Mouse (Mus musculus) forebrain, embryonic 13.5 days (tissue): Measurements from ENCODE around the gene Chd4. TPM values are rescaled to one million over a fixed set of nuclear protein-coding genes. Genes with fewer than 3 reads are reported as not detected.
A peak's percentile ranks its signal among the peaks of the same experiment; 100 is the strongest.

Experiments
- ATAC-seq: fragments of 200-750 bp; cut with Nextera tagmentation; 2 replicates; pipeline ENCODE4 v1.8.0; 2017
- H3K27ac ChIP-seq: fragments of 300-500 bp; sonication (generic); 2 replicates; pipeline ENCODE4 v1.5.1; 2015; ENCODE audit warnings: inconsistent platforms, mild to moderate bottlenecking, moderate library complexity
- H3K27me3 ChIP-seq: fragments of 300-500 bp; sonication (generic); 2 replicates; pipeline ENCODE4 v1.6.1; 2015; ENCODE audit warnings: mild to moderate bottlenecking, inconsistent platforms
- H3K36me3 ChIP-seq: fragments of 300-500 bp; sonication (generic); 2 replicates; pipeline ENCODE4 v1.6.1; 2015; ENCODE audit warnings: mild to moderate bottlenecking, inconsistent platforms; ENCODE audit not compliant: poor library complexity, severe bottlenecking
- H3K4me1 ChIP-seq: fragments of 300-500 bp; sonication (generic); 2 replicates; pipeline ENCODE4 v1.6.1; 2015; ENCODE audit warnings: inconsistent platforms
- H3K4me2 ChIP-seq: fragments of 300-500 bp; sonication (generic); 2 replicates; pipeline ENCODE4 v1.6.1; 2015; ENCODE audit warnings: inconsistent platforms, mild to moderate bottlenecking, moderate library complexity
- H3K4me3 ChIP-seq: fragments of 300-500 bp; sonication (generic); 2 replicates; pipeline ENCODE4 v1.5.1; 2015; ENCODE audit warnings: mild to moderate bottlenecking, inconsistent platforms
- H3K9ac ChIP-seq: fragments of 300-500 bp; sonication (generic); 2 replicates; pipeline ENCODE4 v1.6.1; 2015; ENCODE audit warnings: mild to moderate bottlenecking, inconsistent platforms
- H3K9me3 ChIP-seq: fragments of 300-500 bp; sonication (generic); replicated peaks from 2 replicates; pipeline ENCODE4 v1.6.1; 2016; ENCODE audit warnings: inconsistent platforms
- WGBS: fragments of 180-500 bp; shearing (Covaris S2); methylation state at CpG from one replicate; pipeline ENCODE4 v1.1.7; 2015; 5-methylcytosine and 5-hydroxymethylcytosine counted together
- polyA plus RNA-seq: library from polyadenylated mRNA; unstranded; fragments of >200 nt; fragmentation: Nextera tagmentation; extraction: Ambion mirVana; gene quantifications from 2 replicates; pipeline ENCODE4 v1.2.1, GENCODE M21; 2015

The Chd4 gene
- polyA plus RNA-seq, 1 experiment from 2014 or later: 114 TPM

DNA sequence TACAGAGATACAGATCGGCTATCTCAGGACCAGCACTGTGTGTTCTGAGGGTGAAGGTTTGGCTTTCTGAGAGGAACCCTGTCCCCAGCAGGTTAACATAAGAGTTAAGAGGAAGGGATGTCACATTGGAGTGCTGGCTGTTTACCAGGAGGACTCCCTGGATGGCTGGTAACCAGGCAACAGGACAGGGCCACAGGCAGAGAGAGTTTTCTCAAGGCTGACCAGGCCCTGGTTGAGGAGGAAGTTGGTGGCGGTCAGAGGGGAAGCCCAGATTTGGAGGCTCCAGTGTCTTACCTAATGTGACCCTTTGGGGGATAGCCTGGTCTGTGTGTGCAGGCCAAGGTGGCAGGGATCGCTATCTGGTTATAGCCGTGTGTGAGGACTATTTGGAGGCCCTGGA is 51.0 kb downstream of the Chd4 start:
- no peaks in the 10 kb centered on the region for H3K9me3 ChIP-seq
- H3K36me3 ChIP-seq: peaks cover 54% of the 10 kb centered on the region
- no peaks in the 10 kb centered on the region for H3K27me3 ChIP-seq
- peak overlapping the region; percentile 47 for H3K9ac ChIP-seq
- no peak overlapping the region for H3K27ac ChIP-seq
- WGBS: 80% methylated on average over 4 of the region's 4 CpGs
- H3K4me3 ChIP-seq: 0 out of 2 replicates have a peak overlapping the region, but pooled peaks have one; percentile 82
- H3K4me2 ChIP-seq: peak overlapping the region; percentile 95
- peaks cover 46% of the 10 kb centered on the region for H3K4me1 ChIP-seq
- no peak for ATAC-seq

DNA sequence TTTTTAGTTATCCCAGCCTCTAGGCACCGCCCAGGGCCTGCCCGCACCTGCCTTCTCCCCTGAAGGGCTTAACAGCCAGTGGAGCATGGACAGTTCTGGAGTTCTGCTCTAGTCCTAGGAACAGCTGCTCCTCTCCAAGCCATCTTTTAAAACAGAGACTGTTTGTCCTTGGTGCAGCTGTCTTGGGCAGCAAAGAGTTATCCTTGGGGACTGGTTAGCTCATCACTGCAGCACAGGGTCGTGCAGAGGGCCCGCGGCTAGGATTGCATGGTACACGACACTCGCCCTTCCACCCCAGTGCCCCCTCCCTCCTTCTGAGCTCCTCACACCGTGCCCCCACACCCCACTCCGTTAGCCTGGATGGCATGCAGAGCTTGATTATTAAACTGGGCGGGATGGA is 51.5 kb downstream of the Chd4 start:
- Histone ChIP-seq H3K27me3 (no peaks in the 10 kb centered on the region), H3K9ac (peak overlapping the region; percentile 47), H3K4me1 (peaks cover 46% of the 10 kb centered on the region), H3K9me3 (no peaks in the 10 kb centered on the region), H3K27ac (no peak overlapping the region), H3K4me3 (no peak overlapping the region; the same call in 1 of the 2 replicates), H3K4me2 (peak overlapping the region; percentile 95; the same call in 1 of the 2 replicates), H3K36me3 (peaks cover 53% of the 10 kb centered on the region)
- 80% methylated on average over 10 of the region's 10 CpGs for WGBS
- ATAC-seq: no peak

DNA sequence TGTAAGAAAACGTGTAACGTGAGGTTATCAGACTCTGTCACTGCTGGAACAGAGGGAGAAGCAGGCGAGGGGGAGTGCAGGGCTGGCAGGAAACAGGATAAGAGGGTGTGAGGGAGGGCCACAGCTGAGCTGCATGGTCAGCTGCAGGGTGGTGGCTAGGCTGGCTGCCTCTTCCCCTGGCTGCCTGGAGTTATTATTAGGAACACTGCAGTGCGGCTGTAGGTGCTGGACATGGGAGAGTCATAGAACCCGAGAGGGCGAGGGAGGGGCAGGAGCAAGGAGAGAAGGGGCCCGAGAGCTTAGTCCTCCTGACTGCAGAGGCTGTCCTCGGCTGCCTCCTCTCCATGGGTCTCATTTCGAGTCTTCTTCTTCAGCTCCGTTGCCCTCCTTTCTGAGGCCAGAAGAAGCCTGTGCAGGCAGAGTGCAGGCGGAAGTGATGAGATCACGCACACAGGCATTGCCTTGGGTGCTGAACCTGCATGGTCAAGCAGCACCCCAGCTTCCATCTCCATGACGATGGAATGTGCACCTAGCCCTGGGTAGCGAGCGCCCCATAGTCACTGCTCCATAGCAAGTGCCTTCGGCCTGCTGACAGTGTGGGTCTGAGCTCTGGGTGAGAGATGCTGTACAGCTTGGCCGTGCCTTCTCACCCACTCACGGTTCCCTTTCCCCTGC is 52.6 kb downstream of the Chd4 start:
- Histone ChIP-seq H3K4me3 (peak overlapping the region; percentile 6; the same call in 1 of the 2 replicates), H3K9me3 (no peaks in the 10 kb centered on the region), H3K4me1 (peaks cover 46% of the 10 kb centered on the region), H3K27me3 (no peaks in the 10 kb centered on the region), H3K9ac (peak overlapping the region; percentile 30; the same call in 1 of the 2 replicates), H3K36me3 (peaks cover 54% of the 10 kb centered on the region), H3K27ac (no peak overlapping the region), H3K4me2 (0 out of 2 replicates have a peak overlapping the region, but pooled peaks have one; percentile 1)
- 78% methylated on average over 18 of the region's 18 CpGs for WGBS
- no peak for ATAC-seq

DNA sequence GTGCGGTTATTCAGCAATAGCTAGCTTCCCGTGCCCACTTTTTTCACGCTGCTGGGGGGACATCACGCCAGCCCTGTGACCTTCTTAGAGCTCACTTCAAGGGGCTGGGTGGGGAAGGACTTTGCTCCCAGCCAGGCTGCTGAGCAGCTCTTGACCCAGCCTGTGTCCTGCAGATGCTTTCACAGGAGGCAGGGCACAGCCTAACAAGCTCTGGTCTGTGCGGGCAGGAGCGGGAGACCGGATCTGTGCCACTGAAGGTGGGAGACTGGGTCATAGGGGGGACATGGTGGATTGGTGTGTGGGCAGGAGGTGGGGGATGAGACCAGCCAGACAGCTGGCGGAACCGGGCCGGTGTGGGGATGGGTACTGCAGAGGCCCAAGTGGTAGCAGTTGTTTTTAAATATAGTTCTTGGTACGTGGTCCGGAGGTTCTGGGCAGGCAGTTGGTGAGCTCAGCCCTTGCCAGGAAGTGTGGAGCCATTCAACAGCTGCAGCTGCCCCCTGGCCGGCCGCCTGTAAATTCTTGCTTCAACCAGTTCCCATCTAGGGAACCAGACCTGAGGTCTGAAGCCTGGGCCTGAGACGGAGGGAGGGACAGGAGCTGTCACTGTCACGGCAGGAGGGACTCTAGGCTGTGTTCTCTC is 53.3 kb downstream of the Chd4 start:
- 88% methylated on average over 16 of the region's 16 CpGs for WGBS
- no peaks in the 10 kb centered on the region for H3K27me3 ChIP-seq
- H3K9me3 ChIP-seq: no peaks in the 10 kb centered on the region
- peaks cover 46% of the 10 kb centered on the region for H3K4me1 ChIP-seq
- H3K9ac ChIP-seq: no peak overlapping the region
- no peak for ATAC-seq
- peaks cover 56% of the 10 kb centered on the region for H3K36me3 ChIP-seq
- H3K27ac ChIP-seq: no peak overlapping the region
- no peak overlapping the region for H3K4me3 ChIP-seq
- 0 out of 2 replicates have a peak overlapping the region, but pooled peaks have one; percentile 1 for H3K4me2 ChIP-seq

DNA sequence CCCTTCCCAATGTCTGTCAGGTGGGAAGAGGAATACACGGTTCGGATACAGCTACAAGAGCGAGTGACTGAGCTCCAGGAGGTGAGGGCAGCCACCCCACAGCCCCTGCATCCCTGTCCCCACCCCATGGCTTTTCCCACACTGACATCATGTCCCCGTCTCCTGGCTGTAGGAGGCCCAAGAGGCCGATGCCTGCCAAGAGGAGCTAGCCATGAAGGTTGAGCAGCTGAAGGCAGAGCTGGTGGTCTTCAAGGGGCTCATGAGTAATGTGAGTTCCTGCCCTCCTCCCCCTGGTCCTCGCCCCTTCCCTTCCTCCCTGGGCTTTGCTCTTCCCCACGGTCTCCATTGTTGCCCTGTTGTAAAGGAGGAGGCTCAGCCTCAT is 53.8 kb downstream of the Chd4 start:
- no peak overlapping the region for H3K27ac ChIP-seq
- WGBS: 73% methylated on average over 7 of the region's 7 CpGs

DNA sequence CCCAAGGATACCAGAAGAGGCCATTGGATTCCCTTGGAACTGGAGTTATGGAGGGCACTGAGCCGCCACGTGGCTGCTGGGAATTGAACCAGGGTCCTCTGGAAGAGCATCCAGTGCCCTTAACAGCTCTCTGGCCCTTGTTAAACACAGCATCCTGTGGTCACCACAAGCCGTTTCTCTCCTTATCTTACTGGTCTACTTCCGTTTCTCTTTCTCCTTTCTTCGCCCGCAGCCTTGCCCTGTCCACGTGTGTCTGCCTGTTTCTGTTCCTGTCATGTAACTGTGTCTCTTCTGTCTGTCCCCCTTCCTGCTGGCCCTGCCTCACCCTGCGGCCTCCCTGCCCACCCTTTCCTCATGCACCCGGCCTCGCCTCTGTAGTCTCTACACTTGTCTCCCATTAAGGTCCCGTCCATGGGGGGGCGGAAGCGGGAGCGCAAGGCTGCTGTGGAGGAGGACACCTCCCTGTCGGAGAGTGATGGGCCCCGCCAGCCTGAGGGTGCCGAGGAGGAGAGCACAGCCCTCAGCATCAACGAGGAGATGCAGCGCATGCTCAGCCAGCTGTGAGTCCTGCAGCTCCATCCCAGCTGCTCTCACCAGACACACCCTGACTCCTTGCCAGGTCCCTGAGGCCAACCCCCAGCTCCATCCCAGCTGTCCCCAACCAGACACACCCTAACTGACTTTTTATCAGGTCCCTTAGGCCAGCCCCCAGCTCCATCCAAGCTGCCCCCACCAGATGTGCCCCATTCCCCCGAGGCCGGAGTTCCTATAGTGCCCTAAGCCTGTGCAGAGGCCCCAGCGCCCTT is 56.6 kb downstream of the Chd4 start:
- H3K9ac ChIP-seq: no peak overlapping the region
- peaks cover 25% of the 10 kb centered on the region for H3K4me1 ChIP-seq
- H3K4me2 ChIP-seq: no peak overlapping the region
- no peak overlapping the region for H3K4me3 ChIP-seq
- H3K36me3 ChIP-seq: peaks cover 58% of the 10 kb centered on the region
- H3K9me3 ChIP-seq: no peaks in the 10 kb centered on the region
- WGBS: 87% methylated on average over 21 of the region's 22 CpGs
- H3K27ac ChIP-seq: no peak overlapping the region
- ATAC-seq: no peak
- H3K27me3 ChIP-seq: no peaks in the 10 kb centered on the region

More for the DNA sequence above, 53.8 kb downstream of the Chd4 start:
- H3K9ac ChIP-seq: no peak overlapping the region
- H3K9me3 ChIP-seq: no peaks in the 10 kb centered on the region
- H3K4me2 ChIP-seq: no peak overlapping the region
- H3K4me3 ChIP-seq: no peak overlapping the region
- H3K27me3 ChIP-seq: no peaks in the 10 kb centered on the region
- peaks cover 43% of the 10 kb centered on the region for H3K4me1 ChIP-seq
- H3K36me3 ChIP-seq: peaks cover 53% of the 10 kb centered on the region
- ATAC-seq: no peak

DNA sequence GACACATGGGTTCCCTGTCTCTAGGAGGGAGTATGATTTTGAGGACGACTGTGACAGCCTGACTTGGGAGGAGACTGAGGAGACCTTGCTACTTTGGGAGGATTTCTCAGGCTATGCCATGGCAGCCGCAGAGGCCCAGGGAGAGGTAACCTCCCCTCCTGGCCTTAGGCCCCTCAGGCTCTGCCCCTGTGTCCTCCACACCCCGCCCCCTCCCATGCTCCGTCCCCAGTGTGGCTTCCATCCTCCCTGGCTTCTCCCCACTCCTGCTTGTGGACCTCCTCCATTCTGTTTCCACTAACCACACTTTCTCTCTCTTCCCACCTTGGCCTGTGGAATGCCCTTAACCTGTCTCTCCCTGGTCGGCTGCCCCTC is 57.2 kb downstream of the Chd4 start:
- Histone ChIP-seq H3K4me2 (no peak overlapping the region), H3K4me3 (no peak overlapping the region), H3K36me3 (peaks cover 63% of the 10 kb centered on the region), H3K9me3 (no peaks in the 10 kb centered on the region), H3K27me3 (no peaks in the 10 kb centered on the region), H3K27ac (no peak overlapping the region), H3K4me1 (peaks cover 20% of the 10 kb centered on the region), H3K9ac (no peak overlapping the region; the same call in 1 of the 2 replicates)
- no peak for ATAC-seq
- 86% methylated on average over 5 of the region's 5 CpGs for WGBS

DNA sequence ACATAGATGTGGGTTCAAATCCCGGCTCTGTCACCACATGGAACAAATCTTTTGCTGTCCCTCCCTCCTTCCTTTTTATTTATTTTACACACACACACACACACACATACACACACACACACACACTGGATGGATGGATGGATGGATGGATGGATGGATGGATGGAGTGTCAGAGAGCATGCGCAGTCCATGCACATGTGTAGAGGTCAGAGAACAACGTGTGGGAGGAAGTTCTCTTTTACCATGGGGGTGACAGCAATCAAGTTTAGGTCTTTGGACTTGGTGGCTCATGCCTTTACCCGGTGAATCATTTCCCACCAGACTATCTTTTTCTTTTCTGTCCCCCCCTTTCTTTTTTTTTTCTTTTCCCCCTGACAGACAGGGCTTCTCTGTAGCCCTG is 57.9 kb downstream of the Chd4 start:
- WGBS: 88% methylated on average over 4 of the region's 4 CpGs
- H3K36me3 ChIP-seq: peaks cover 60% of the 10 kb centered on the region

DNA sequence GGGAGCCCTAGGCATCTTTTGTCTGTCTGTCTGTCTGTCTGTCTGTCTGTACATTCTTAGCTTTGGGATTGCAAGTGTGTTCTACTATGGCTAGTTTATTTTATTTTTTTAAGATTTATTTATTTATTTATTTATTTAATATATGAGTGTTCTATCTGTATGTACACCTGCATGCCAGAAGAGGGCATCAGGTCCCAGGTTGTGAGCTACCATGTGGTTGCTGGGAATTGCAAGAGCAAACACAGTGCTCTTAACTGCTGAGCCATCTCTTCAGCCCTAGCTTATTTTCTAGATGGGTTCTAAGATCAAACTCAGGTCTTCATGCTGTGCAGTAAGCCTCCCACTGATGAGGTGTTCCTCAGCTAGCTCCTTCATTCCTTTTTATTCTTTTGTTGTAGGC is 58.8 kb downstream of the Chd4 start:
- Histone ChIP-seq H3K27me3 (no peaks in the 10 kb centered on the region), H3K36me3 (peaks cover 63% of the 10 kb centered on the region), H3K4me1 (peaks cover 5% of the 10 kb centered on the region), H3K4me3 (no peak overlapping the region), H3K27ac (no peak overlapping the region), H3K4me2 (no peak overlapping the region), H3K9ac (no peak overlapping the region), H3K9me3 (no peaks in the 10 kb centered on the region)
- no peak for ATAC-seq

More for the DNA sequence above, 57.9 kb downstream of the Chd4 start:
- Histone ChIP-seq H3K9me3 (no peaks in the 10 kb centered on the region), H3K4me3 (no peak overlapping the region), H3K27me3 (no peaks in the 10 kb centered on the region), H3K27ac (no peak overlapping the region), H3K4me2 (no peak overlapping the region), H3K4me1 (peaks cover 14% of the 10 kb centered on the region), H3K9ac (no peak overlapping the region)
- no peak for ATAC-seq

DNA sequence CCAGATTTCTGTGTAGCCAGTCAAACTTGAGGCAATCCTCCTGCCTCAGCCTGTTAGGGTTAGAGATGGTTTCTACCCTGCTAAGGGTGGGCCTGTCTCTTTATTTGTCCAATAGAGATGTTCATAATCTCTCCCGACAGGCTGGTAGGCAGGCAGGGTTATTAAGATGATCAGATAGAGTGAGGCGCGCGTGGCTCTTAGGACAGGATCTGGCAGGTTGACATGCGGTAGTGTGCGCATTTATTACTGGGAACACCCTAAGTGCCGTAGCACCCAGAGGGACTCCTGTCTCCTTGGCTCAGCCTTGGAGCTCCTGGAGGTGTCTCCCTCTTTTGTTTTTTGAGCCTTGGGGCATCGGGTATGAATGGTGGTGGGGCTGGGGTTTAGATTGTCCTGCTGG is 59.5 kb downstream of the Chd4 start:
- no peaks in the 10 kb centered on the region for H3K9me3 ChIP-seq
- WGBS: 86% methylated on average over 8 of the region's 8 CpGs
- no peak overlapping the region for H3K4me3 ChIP-seq
- no peak for ATAC-seq
- peaks cover 67% of the 10 kb centered on the region for H3K36me3 ChIP-seq
- peaks cover 9% of the 10 kb centered on the region for H3K4me1 ChIP-seq
- H3K27me3 ChIP-seq: no peaks in the 10 kb centered on the region
- no peak overlapping the region for H3K27ac ChIP-seq
- no peak overlapping the region for H3K9ac ChIP-seq
- no peak overlapping the region for H3K4me2 ChIP-seq

DNA sequence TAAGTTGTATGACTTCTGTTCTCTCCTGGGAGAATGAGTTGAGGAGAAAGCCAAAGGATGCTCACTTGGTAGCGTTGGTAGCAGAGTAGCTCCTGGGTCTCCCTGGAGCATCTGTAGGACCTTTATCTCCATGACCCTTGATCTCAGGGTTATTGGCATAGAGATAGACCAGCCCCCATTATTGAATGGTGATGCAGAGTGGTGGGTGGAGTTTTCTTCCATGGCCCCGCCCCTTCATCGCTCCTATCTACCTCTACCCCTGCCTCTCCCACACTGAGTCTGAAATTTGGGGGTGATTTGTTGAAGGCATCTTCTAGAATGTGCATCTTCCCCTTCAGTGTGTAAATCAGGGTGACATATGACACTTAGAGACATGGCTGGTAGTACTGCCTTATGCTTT is 60.7 kb downstream of the Chd4 start:
- Histone ChIP-seq H3K36me3 (peaks cover 69% of the 10 kb centered on the region), H3K27me3 (no peaks in the 10 kb centered on the region), H3K4me1 (peaks cover 19% of the 10 kb centered on the region), H3K27ac (no peak overlapping the region), H3K9ac (no peak overlapping the region), H3K4me2 (no peak overlapping the region), H3K4me3 (no peak overlapping the region), H3K9me3 (no peaks in the 10 kb centered on the region)
- 90% methylated on average over 3 of the region's 3 CpGs for WGBS
- ATAC-seq: no peak
